Mouse (Mus musculus) embryonic stem cell, embryonic (primary cell): ENCODE results near the gene Glrx.

Experiments
- CTCF ChIA-PET, 4 experiments: fragments of 300-600 bp in 2 of 4; fragments of 350-600 bp in 2 of 4; sonication (Branson Sonifier 250); formaldehyde crosslinking; loops; one replicate each; lab custom pipeline; 2022; ENCODE audit warnings: inconsistent platforms in 2 of 4; lab: Charles Lee
- POLR2A ChIA-PET, 4 experiments: fragments of 300-600 bp in 2 of 4; fragments of 350-600 bp in 2 of 4; sonication (Branson Sonifier 250); formaldehyde crosslinking; loops; one replicate each; lab custom pipeline; 2022; ENCODE audit warnings: antibody characterized with exemption in 4 of 4, inconsistent platforms in 1 of 4; lab: Charles Lee

Gene Glrx

GRCm38 (mm10) chr13:75825388-75825787, 14.3 kb upstream of the Glrx start:
- CTCF ChIA-PET, result no interaction called here
- POLR2A ChIA-PET, result no interaction called here

GRCm38 (mm10) chr13:75830708-75831107, 9.0 kb upstream of the Glrx start:
- ChIA-PET CTCF (no interaction called here), POLR2A (interaction anchor here in 2 of 4 experiments (1.1 to 1.9 kb wide), 2 partner anchors 9 to 10 kb away, joined by 3 to 5 read pairs; partner anchors contain the start of gene Glrx (in 1 of the 2))

- POLR2A ChIA-PET, result interaction anchor here in 2 of 4 experiments (0.5 to 1.9 kb wide), 2 partner anchors 8 to 14 kb away, joined by 4 to 5 read pairs; partner anchors contain the start of gene Glrx (in 1 of the 2)
Measured at GRCm38 (mm10) chr13:75831710-75832109, 8.0 kb upstream of the Glrx start.

GRCm38 (mm10) chr13:75832697-75833096, 7.0 kb upstream of the Glrx start:
- ChIA-PET CTCF (no interaction called here), POLR2A (no interaction called here)

More at GRCm38 (mm10) chr13:75831710-75832109, 8.0 kb upstream of the Glrx start:
- CTCF ChIA-PET, result no interaction called here

- POLR2A ChIA-PET, result no interaction called here
- CTCF ChIA-PET, result no interaction called here
Measured at GRCm38 (mm10) chr13:75833499-75833898, 6.2 kb upstream of the Glrx start.

- ChIA-PET CTCF (no interaction called here), POLR2A (interaction anchor here in 2 of 4 experiments (0.6 to 1.4 kb wide), 3 partner anchors 8 to 106 kb away, joined by 3 to 4 read pairs (median 3); no protein-coding TSS in a partner anchor)
Measured at GRCm38 (mm10) chr13:75835461-75835860, 4.2 kb upstream of the Glrx start.

- CTCF ChIA-PET, result no interaction called here
- POLR2A ChIA-PET, result interaction anchor here in 1 of 4 experiments (3.2 kb wide), 1 partner anchor 180 kb away, joined by 11 read pairs; the partner anchor contains the start of gene Rfesd
Measured at GRCm38 (mm10) chr13:75838506-75838905, 1.2 kb upstream of the Glrx start.

- ChIA-PET POLR2A (interaction anchor here in 3 of 4 experiments (0.9 to 3.2 kb wide), 10 partner anchors 10 to 926 kb away, joined by 3 to 11 read pairs (median 4); partner anchors contain the start of genes Rfesd (in 1 of the 3) and Rhobtb3 (in 1 of the 3)), CTCF (interaction anchor here in 1 of 4 experiments (1.2 kb wide), 1 partner anchor 43 kb away, joined by 3 read pairs; no protein-coding TSS in a partner anchor)
Measured at GRCm38 (mm10) chr13:75840752-75841285, 1.2 kb downstream of the Glrx start.

GRCm38 (mm10) chr13:75841950-75842349, 2.3 kb downstream of the Glrx start:
- POLR2A ChIA-PET, result interaction anchor here in 2 of 4 experiments (0.7 to 2.4 kb wide), 4 partner anchors 34 to 598 kb away, joined by 3 to 6 read pairs (median 4); partner anchors contain the start of gene Rhobtb3 (in 1 of the 2)
- CTCF ChIA-PET, result no interaction called here

- ChIA-PET POLR2A (interaction anchor here in 2 of 4 experiments (0.8 to 1.5 kb wide), 5 partner anchors 8 to 44 kb away, joined by 3 to 5 read pairs (median 4); no protein-coding TSS in a partner anchor), CTCF (no interaction called here)
Measured at GRCm38 (mm10) chr13:75843331-75843730, 3.7 kb downstream of the Glrx start.

- POLR2A ChIA-PET, result interaction anchor here in 3 of 4 experiments (0.6 to 1.5 kb wide), 13 partner anchors 8 to 933 kb away, joined by 3 to 5 read pairs (median 3); no protein-coding TSS in a partner anchor
- CTCF ChIA-PET, result interaction anchor here in 3 of 4 experiments (0.6 to 0.7 kb wide), 5 partner anchors 24 to 789 kb away, joined by 3 to 8 read pairs (median 4); no protein-coding TSS in a partner anchor
Measured at GRCm38 (mm10) chr13:75843993-75844683, 4.5 kb downstream of the Glrx start.

GRCm38 (mm10) chr13:75844833-75845518, 5.3 kb downstream of the Glrx start:
- ChIA-PET CTCF (interaction anchor here in 3 of 4 experiments (0.6 to 0.7 kb wide), 5 partner anchors 25 to 790 kb away, joined by 3 to 8 read pairs (median 4); no protein-coding TSS in a partner anchor), POLR2A (interaction anchor here in 3 of 4 experiments (0.6 to 1.5 kb wide), 10 partner anchors 9 to 934 kb away, joined by 3 to 5 read pairs (median 3); no protein-coding TSS in a partner anchor)

- CTCF ChIA-PET, result interaction anchor here in 1 of 4 experiments (0.6 kb wide), 1 partner anchor 46 kb away, joined by 4 read pairs; no protein-coding TSS in a partner anchor
- POLR2A ChIA-PET, result interaction anchor here in 1 of 4 experiments (0.6 kb wide), 2 partner anchors 14 to 1038 kb away, joined by 3 to 4 read pairs; no protein-coding TSS in a partner anchor
Measured at GRCm38 (mm10) chr13:75845519-75846166, 6.0 kb downstream of the Glrx start.

GRCm38 (mm10) chr13:75847027-75847426, 7.4 kb downstream of the Glrx start:
- ChIA-PET POLR2A (interaction anchor here in 1 of 4 experiments (0.7 to 1.2 kb wide), 3 partner anchors 26 to 304 kb away, joined by 3 read pairs; no protein-coding TSS in a partner anchor), CTCF (interaction anchor here in 2 of 4 experiments (0.6 to 0.7 kb wide), 2 partner anchors 144 to 305 kb away, joined by 3 read pairs; no protein-coding TSS in a partner anchor)

GRCm38 (mm10) chr13:75852027-75852426, 12.4 kb downstream of the Glrx start:
- POLR2A ChIA-PET, result interaction anchor here in 1 of 4 experiments (1.9 kb wide), 1 partner anchor 12 kb away, joined by 7 read pairs; the partner anchor contains the start of gene Glrx
- CTCF ChIA-PET, result no interaction called here

GRCm38 (mm10) chr13:75853118-75853517, 13.4 kb downstream of the Glrx start:
- CTCF ChIA-PET, result interaction anchor here in 1 of 4 experiments (0.6 kb wide), 1 partner anchor 31 kb away, joined by 4 read pairs; no protein-coding TSS in a partner anchor
- POLR2A ChIA-PET, result interaction anchor here in 2 of 4 experiments (0.7 to 1.9 kb wide), 4 partner anchors 9 to 45 kb away, joined by 3 to 7 read pairs (median 4); partner anchors contain the start of gene Glrx (in 1 of the 2)

- CTCF ChIA-PET, result no interaction called here
- POLR2A ChIA-PET, result interaction anchor here in 1 of 4 experiments (1.2 kb wide), 1 partner anchor 15 kb away, joined by 3 read pairs; no protein-coding TSS in a partner anchor
Measured at GRCm38 (mm10) chr13:75859264-75859844, 19.7 kb downstream of the Glrx start.
